Mouse (Mus musculus): ENCODE results near the gene Rack1.

DNA sequence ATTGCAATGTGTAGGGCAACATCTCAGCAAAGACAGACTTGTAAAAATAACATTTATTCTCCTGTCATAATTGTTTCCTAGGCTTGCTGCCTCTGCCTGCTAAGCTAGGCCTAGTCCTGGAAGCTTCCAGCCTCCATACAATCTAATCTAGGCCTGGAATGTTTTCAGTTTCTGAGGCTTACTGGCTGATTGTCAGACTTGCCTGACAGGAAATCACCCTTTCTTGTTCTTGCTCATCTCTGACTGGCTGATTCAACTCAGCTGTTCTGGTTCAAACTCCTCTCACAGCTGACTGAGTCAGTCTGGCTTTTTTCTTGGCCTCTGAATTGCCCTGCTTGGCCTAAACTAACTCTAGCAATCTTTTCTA is 20.2 kb downstream of the Rack1 start:
- TF ChIP-seq CTCF (IDR thresholded peaks at IDR 0.05; ENCODE audit: low read depth) = no peak
- no peak for TF ChIP-seq EP300 (IDR thresholded peaks at IDR 0.05; ENCODE audit: low read depth)

Measured in liver, embryonic 14.5 days (tissue).